Mouse (Mus musculus) midbrain, embryonic 12.5 days (tissue): ENCODE results near the gene Tcap. TPM values are rescaled to one million over a fixed set of nuclear protein-coding genes. Genes with fewer than 3 reads are reported as not detected.
A peak's percentile ranks its signal among the peaks of the same experiment; 100 is the strongest.

ENCODE experiments used
- ATAC-seq: fragments of 200-750 bp; cut with Nextera tagmentation; 2 replicates; pipeline ENCODE4 v1.8.0; 2017; ENCODE audit warnings: low read depth, moderate TSS enrichment, moderate library complexity; ENCODE audit not compliant: low FRiP score
- H3K27ac ChIP-seq: fragments of 300-500 bp; sonication (generic); replicated peaks from 2 replicates; pipeline ENCODE4 v1.5.1; 2016; ENCODE audit warnings: mild to moderate bottlenecking
- H3K27me3 ChIP-seq: fragments of 300-500 bp; sonication (generic); 2 replicates; pipeline ENCODE4 v1.6.1; 2016; ENCODE audit warnings: mild to moderate bottlenecking
- H3K36me3 ChIP-seq: fragments of 300-500 bp; sonication (generic); 2 replicates; pipeline ENCODE4 v1.6.1; 2016
- H3K4me1 ChIP-seq: fragments of 300-500 bp; sonication (generic); 2 replicates; pipeline ENCODE4 v1.6.1; 2016
- H3K4me2 ChIP-seq: fragments of 300-500 bp; sonication (generic); replicated peaks from 2 replicates; pipeline ENCODE4 v1.6.1; 2016; ENCODE audit warnings: mild to moderate bottlenecking, moderate library complexity
- H3K4me3 ChIP-seq: fragments of 300-500 bp; sonication (generic); 2 replicates; pipeline ENCODE4 v1.5.1; 2016; ENCODE audit warnings: mild to moderate bottlenecking
- H3K9ac ChIP-seq: fragments of 300-500 bp; sonication (generic); replicated peaks from 2 replicates; pipeline ENCODE4 v1.6.1; 2016; ENCODE audit warnings: mild to moderate bottlenecking, moderate library complexity
- H3K9me3 ChIP-seq: fragments of 300-500 bp; sonication (generic); 2 replicates; pipeline ENCODE4 v1.6.1; 2016; ENCODE audit warnings: mild to moderate bottlenecking
- WGBS: fragments of 180-500 bp; shearing (Covaris S2); methylation state at CpG from one replicate; pipeline ENCODE4 v1.1.7; 2016; 5-methylcytosine and 5-hydroxymethylcytosine counted together
- polyA plus RNA-seq: library from polyadenylated mRNA; unstranded; fragments of >200 nt; fragmentation: Nextera tagmentation; extraction: Ambion mirVana; gene quantifications from 2 replicates; pipeline ENCODE4 v1.2.1, GENCODE M21; 2016

Gene Tcap
- polyA plus RNA-seq, 1 experiment from 2014 or later: 0.19 TPM

DNA sequence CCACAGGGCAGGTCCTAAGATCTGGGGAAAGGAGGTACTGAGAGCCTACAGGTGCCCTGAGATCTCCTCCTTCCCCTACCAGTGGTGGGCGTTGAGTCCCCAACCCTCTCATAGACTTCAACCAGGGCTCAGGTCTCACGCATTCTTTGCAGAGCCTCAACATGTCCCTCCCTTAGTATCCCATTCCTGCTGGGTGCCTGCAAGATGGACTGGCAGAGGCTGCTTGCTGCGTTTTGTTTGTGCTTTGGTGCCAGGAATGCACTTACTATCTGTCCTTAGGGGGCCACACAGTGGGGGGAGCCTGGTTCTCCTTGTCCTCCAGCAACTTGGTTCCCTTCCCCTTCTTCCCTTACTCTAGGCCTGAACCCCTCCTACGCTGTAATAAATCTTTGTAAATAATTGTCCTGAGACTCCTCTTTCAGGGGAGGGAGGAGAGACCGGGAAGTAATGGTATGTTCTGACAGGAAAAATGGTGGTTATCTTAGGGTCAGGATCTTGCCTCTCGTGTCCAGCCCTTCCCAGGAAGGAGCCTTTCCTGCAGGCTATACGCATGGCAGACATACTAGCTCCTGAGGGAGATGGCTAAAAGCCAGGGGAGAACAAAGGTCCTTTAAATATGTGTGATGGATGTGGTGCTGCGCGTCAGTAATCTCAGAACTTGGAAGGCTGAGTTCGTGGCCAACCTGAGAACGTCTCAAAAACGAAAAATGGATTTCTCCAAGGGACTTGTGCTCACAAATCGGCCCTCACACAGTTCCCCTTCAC is 26.0 kb upstream of the Tcap start:
- Histone ChIP-seq H3K4me3 (peak overlapping the region; percentile 67), H3K9ac (peak overlapping the region; percentile 53), H3K4me1 (peaks cover 46% of the 10 kb centered on the region), H3K36me3 (no peaks in the 10 kb centered on the region), H3K27ac (peak overlapping the region; percentile 81), H3K4me2 (peak overlapping the region; percentile 85), H3K9me3 (no peaks in the 10 kb centered on the region), H3K27me3 (peaks cover 44% of the 10 kb centered on the region)
- ATAC-seq: no peak; the same call in 1 of the 2 replicates
- 9% methylated on average over 13 of the region's 13 CpGs for WGBS

- H3K4me2 ChIP-seq: peak within 1 kb of the TSS; percentile 85
- peak within 1 kb of the TSS; percentile 81 for H3K27ac ChIP-seq
- under 1% methylated on average over 52 of the region's 60 CpGs for WGBS
- ATAC-seq: peak; percentile 83
- peak within 1 kb of the TSS; percentile 67 for H3K4me3 ChIP-seq
- no peaks in the 10 kb centered on the region for H3K36me3 ChIP-seq
- H3K9ac ChIP-seq: peak within 1 kb of the TSS; percentile 75
- no peaks in the 10 kb centered on the region for H3K9me3 ChIP-seq
- H3K4me1 ChIP-seq: peaks cover 46% of the 10 kb centered on the region
- peaks cover 36% of the 10 kb centered on the region for H3K27me3 ChIP-seq
Observed at GRCm38 (mm10) chr11:98358161-98359083, 25.2 kb upstream of the Tcap start, which contains the start of gene Stard3. TSS of gene Stard3 (plus strand) at chr11:98358368.

GRCm38 (mm10) chr11:98360866-98361521 is 22.6 kb upstream of the Tcap start:
- no peak for ATAC-seq
- H3K9me3 ChIP-seq: no peaks in the 10 kb centered on the region
- H3K27me3 ChIP-seq: peaks cover 14% of the 10 kb centered on the region
- peak overlapping the region; percentile 85 for H3K4me2 ChIP-seq
- H3K4me1 ChIP-seq: peaks cover 41% of the 10 kb centered on the region
- 33% methylated on average over 9 of the region's 9 CpGs for WGBS
- H3K27ac ChIP-seq: peak overlapping the region; percentile 68
- H3K36me3 ChIP-seq: no peaks in the 10 kb centered on the region
- no peak overlapping the region for H3K4me3 ChIP-seq
- H3K9ac ChIP-seq: peak overlapping the region; percentile 31; the same call in 1 of the 2 replicates

GRCm38 (mm10) chr11:98363817-98364216 is 19.8 kb upstream of the Tcap start:
- no peak for ATAC-seq
- Histone ChIP-seq H3K9me3 (no peaks in the 10 kb centered on the region), H3K4me1 (peaks cover 33% of the 10 kb centered on the region), H3K27me3 (no peaks in the 10 kb centered on the region), H3K36me3 (no peaks in the 10 kb centered on the region; the same call in 1 of the 2 replicates), H3K4me2 (no peak overlapping the region), H3K27ac (no peak overlapping the region), H3K4me3 (no peak overlapping the region), H3K9ac (no peak overlapping the region)
- WGBS: 86% methylated on average over 5 of the region's 5 CpGs

GRCm38 (mm10) chr11:98364410-98364809 is 19.2 kb upstream of the Tcap start:
- no peak for ATAC-seq
- no peak overlapping the region for H3K27ac ChIP-seq

DNA sequence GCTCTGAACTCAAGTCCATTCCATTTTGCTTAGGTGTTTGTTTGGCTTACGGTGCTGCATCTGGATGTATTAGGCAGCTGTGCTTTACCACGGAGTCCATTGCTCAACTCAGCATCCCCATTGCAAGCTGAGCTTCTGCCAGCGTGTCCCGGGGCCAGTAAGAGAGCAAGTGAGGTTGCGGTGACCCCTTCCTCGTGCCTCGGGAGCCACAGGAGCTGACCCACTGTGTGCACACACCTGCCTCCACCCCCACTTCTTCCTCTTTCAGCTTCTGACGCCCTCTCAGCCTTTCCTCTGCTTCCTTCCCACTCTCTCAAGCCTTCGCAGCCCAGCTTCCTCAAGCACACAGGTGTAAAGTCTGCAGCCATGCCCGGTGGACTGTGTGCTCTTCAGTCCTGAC is 17.3 kb upstream of the Tcap start:
- H3K4me3 ChIP-seq: no peak overlapping the region
- no peak for ATAC-seq
- no peaks in the 10 kb centered on the region; the same call in 1 of the 2 replicates for H3K36me3 ChIP-seq
- no peaks in the 10 kb centered on the region for H3K27me3 ChIP-seq
- no peak overlapping the region for H3K4me2 ChIP-seq
- no peak overlapping the region for H3K27ac ChIP-seq
- WGBS: 80% methylated on average over 10 of the region's 10 CpGs
- H3K9me3 ChIP-seq: no peaks in the 10 kb centered on the region
- peaks cover 17% of the 10 kb centered on the region for H3K4me1 ChIP-seq
- no peak overlapping the region for H3K9ac ChIP-seq

More at GRCm38 (mm10) chr11:98364410-98364809, 19.2 kb upstream of the Tcap start:
- WGBS: 94% methylated on average over 5 of the region's 5 CpGs
- H3K4me1 ChIP-seq: peaks cover 27% of the 10 kb centered on the region
- H3K9me3 ChIP-seq: no peaks in the 10 kb centered on the region
- no peaks in the 10 kb centered on the region; the same call in 1 of the 2 replicates for H3K36me3 ChIP-seq
- H3K9ac ChIP-seq: no peak overlapping the region
- no peak overlapping the region for H3K4me2 ChIP-seq
- H3K4me3 ChIP-seq: no peak overlapping the region
- H3K27me3 ChIP-seq: no peaks in the 10 kb centered on the region

DNA sequence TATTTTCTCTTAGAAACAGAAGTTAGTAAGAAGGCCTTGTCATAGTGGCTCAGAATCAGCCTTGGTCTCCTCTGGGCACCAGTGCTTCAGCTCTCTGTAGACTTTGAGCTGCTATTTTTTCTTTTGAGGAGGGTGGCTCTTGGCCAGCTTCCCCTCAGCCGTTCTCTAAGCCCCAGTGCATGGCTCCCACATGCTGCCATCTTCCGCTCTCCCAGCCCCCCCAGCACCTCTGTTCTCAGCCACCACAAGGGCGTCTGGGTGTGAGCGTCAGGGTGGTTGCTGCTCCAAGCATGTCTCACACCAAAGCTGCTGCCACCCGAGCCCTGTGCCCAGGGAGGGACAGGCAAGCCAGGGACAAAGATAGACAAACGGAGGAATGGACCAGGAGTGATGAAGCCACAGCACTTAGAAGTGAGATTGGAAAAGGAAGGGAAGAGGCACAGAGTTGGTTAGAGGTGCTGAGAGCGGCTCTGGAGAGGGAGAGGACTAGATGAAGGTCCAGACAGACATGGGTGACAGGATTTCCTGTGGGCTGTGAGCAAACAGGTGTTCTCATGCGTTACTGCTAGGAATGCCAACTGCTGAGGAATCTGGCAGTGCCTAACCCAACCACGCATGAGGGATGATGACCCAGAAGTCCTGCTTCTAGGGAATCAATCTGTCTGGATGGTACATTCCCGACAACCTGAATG is 16.3 kb upstream of the Tcap start:
- H3K9me3 ChIP-seq: no peaks in the 10 kb centered on the region
- no peaks in the 10 kb centered on the region; the same call in 1 of the 2 replicates for H3K36me3 ChIP-seq
- no peak overlapping the region for H3K27ac ChIP-seq
- no peak for ATAC-seq
- 85% methylated on average over 10 of the region's 10 CpGs for WGBS
- no peak overlapping the region for H3K4me3 ChIP-seq
- no peaks in the 10 kb centered on the region for H3K27me3 ChIP-seq
- H3K4me1 ChIP-seq: peaks cover 19% of the 10 kb centered on the region
- no peak overlapping the region for H3K9ac ChIP-seq
- no peak overlapping the region for H3K4me2 ChIP-seq

- H3K4me2 ChIP-seq: no peak overlapping the region
- H3K36me3 ChIP-seq: no peaks in the 10 kb centered on the region; the same call in 1 of the 2 replicates
- no peak overlapping the region for H3K4me3 ChIP-seq
- H3K27me3 ChIP-seq: no peaks in the 10 kb centered on the region
- no peaks in the 10 kb centered on the region for H3K9me3 ChIP-seq
- WGBS: 86% methylated on average over 7 of the region's 7 CpGs
- H3K9ac ChIP-seq: no peak overlapping the region
- no peak overlapping the region for H3K27ac ChIP-seq
- ATAC-seq: no peak
- H3K4me1 ChIP-seq: peaks cover 22% of the 10 kb centered on the region
Observed at GRCm38 (mm10) chr11:98367863-98368186, 15.8 kb upstream of the Tcap start.

GRCm38 (mm10) chr11:98369337-98369736 is 14.3 kb upstream of the Tcap start:
- no peaks in the 10 kb centered on the region for H3K9me3 ChIP-seq
- no peak overlapping the region for H3K4me2 ChIP-seq
- WGBS: 84% methylated on average over 6 of the region's 6 CpGs
- peaks cover 28% of the 10 kb centered on the region for H3K4me1 ChIP-seq
- H3K9ac ChIP-seq: no peak overlapping the region
- no peak overlapping the region for H3K4me3 ChIP-seq
- H3K27ac ChIP-seq: no peak overlapping the region
- peaks cover 5% of the 10 kb centered on the region for H3K36me3 ChIP-seq
- ATAC-seq: no peak
- no peaks in the 10 kb centered on the region for H3K27me3 ChIP-seq

GRCm38 (mm10) chr11:98370588-98370987 is 13.0 kb upstream of the Tcap start:
- Histone ChIP-seq H3K4me3 (no peak overlapping the region), H3K9ac (no peak overlapping the region), H3K4me1 (peaks cover 29% of the 10 kb centered on the region), H3K36me3 (peaks cover 18% of the 10 kb centered on the region), H3K27ac (0 out of 2 replicates have a peak overlapping the region, but pooled peaks have one; percentile 82), H3K4me2 (no peak overlapping the region), H3K27me3 (no peaks in the 10 kb centered on the region), H3K9me3 (no peaks in the 10 kb centered on the region)
- no peak for ATAC-seq
- 81% methylated on average over 2 of the region's 2 CpGs for WGBS

DNA sequence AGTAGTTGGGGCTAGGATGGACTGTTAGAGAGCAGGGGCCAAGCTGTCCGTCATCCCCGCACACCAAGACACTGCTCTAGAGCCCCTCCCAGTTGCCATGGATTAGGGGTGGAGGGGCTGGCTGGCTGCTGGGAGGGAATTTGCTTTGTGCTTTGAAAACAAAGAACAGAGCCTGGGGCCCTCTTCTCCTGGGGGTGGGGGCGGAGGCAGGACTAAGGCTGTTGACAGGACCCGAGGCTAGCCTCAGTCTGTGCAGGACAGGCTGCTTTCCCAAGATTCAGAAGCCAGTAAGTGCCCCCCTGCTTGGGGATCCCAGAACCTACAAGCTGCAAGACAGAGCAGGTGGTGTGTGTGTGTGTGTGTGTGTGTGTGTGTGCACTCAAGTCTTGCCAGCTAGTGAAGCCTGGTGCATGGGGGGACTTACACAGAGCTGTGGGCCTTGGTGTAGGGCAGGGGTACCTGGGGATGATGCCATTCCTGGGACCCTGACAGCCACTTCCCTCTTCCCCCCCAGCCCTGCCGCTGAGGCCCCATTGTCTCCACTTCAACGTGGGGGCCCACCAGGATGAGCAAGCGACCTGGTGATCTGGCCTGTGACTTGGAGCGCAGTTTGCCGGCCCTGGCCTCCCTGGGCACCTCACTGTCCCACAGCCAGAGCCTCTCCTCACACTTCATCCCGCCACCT is 11.9 kb upstream of the Tcap start:
- Histone ChIP-seq H3K27me3 (no peaks in the 10 kb centered on the region), H3K27ac (peak overlapping the region; percentile 82), H3K4me3 (peak overlapping the region; percentile 13), H3K9me3 (no peaks in the 10 kb centered on the region), H3K36me3 (peaks cover 29% of the 10 kb centered on the region), H3K9ac (peak overlapping the region; percentile 44; the same call in 1 of the 2 replicates), H3K4me1 (peaks cover 29% of the 10 kb centered on the region), H3K4me2 (peak overlapping the region; percentile 48)
- peak; percentile 90 for ATAC-seq
- 17% methylated on average over 9 of the region's 10 CpGs for WGBS
